Mouse (Mus musculus): ENCODE measurements at regions not wholly inside any gene's neighbourhood (a gene's known extent, or its start where the extent isn't known, plus 50 kb on each side); places are given as distances from the start of the nearest gene placed in this dataset.
A peak's percentile ranks its signal among the peaks of the same experiment; 100 is the strongest.

- DNase-seq (ENCODE audit: low read depth, low spot score), result no peak
Observed at GRCm38 (mm10) chr9:69662394-69662793, 98.3 kb downstream of the Foxb1 start.

DNA sequence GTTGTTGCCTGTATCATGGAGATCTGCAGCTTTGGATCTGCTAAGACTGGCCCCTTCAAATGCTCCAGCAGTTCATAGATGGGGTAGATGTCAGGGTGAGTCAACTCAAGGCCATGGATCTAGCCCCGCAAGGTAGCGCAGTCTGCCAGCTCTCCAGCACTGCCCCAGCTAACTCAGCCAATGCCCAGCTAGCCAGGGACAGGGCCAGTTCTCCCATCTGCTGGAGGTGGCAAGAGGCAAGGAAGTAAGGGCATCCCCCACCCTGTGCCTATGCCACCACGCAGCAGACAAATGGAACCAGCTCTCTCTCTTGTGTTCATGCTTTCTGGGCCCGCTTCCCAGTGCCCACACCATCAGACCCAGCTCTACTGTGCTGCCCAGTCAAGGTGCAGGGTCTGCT lies 102.5 kb downstream of the Foxb1 start:
- DNase-seq (ENCODE audit: low read depth, low spot score), result no peak

- no peak for DNase-seq (ENCODE audit: low read depth, low spot score)
Observed at GRCm38 (mm10) chr9:69656053-69656452, 104.7 kb downstream of the Foxb1 start.

GRCm38 (mm10) chr9:69652106-69652505 lies 108.6 kb downstream of the Foxb1 start:
- DNase-seq (ENCODE audit: low read depth, low spot score), result no peak

DNA sequence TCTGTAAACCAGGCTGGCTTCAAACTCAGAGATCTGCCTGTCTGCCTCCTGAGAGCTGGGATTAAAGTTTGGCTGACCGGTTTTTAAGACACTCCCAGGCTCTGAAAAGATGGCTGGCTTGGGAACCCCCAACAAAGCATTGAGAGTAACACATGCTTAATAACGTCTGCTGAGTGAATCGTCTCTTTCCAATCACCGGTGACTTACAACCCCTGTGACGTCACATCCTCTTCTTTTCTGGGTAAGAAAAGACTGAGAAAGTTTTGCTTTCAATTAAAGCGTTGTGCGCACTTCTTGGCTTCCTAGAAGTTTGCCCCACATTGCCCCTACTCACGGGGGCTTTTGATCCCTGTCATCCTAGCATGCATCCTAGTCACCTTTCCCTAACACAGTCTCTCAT lies 109.1 kb downstream of the Foxb1 start:
- DNase-seq (ENCODE audit: low read depth, low spot score), result no peak

DNA sequence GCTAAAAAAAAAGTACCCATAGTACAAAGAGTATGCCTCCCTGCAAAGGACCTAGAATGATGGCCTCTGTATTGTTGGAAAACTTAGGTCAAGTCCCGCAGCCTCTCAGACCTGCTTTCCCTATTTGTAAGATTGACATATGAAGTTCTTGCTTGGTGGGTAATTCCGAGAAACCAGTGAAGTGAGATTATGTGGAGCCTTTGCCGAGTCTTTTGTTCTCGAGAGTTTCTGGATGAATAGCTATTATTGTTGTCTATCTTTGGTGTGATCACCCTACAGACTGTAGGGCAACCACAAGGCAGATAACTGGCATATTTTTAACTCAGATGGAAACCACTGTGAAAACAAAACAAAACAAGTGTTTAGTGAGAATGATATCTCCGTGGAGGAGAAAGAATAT lies 118.1 kb downstream of the Foxb1 start:
- no peak for DNase-seq (ENCODE audit: low read depth, low spot score)

- DNase-seq (ENCODE audit: low read depth, low spot score), result peak; percentile 81
Observed at GRCm38 (mm10) chr9:69623312-69623711, 137.4 kb downstream of the Foxb1 start.

GRCm38 (mm10) chr9:69621006-69621405 lies 139.7 kb downstream of the Foxb1 start:
- DNase-seq (ENCODE audit: low read depth, low spot score), result peak; percentile 16

DNA sequence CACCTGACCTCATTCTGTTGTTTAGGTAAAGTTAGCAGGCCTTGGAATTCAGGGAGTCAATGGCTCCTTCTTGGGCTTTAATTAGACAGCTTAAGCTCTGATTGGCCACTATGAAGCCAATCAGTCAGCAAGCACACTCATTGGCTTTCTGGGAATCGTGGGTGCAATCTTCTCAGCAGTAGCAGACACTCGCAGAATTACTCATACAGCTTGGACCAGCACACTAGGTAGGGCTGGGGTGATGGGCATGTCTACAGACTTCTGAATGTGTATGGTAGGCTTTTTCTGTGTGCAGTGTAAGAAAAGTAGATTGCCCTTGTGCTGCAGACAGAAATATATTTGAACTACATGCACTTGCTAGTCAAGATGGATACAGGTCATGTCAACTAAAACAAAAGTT lies 143.4 kb downstream of the Foxb1 start:
- no peak for DNase-seq (ENCODE audit: low read depth, low spot score)

DNA sequence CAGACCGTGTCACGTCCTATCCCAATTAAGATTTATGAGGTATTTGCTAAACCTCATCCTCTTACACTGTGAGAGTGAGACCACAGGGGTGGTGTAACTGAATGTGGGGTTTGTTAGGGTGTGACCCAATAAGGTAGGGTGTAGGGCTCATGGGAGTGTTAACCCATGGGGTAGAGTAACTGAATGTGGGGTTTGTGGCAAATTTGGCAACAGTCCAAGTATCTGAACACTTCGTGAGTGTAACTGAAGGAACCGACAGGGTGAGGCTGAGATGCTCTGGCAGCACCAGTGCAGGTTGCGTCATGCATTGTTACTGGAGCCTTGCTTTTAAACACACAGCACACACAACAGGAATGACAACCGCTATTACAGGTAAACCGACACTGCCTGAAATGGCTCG lies 144.1 kb downstream of the Anxa2 start:
- DNase-seq (ENCODE audit: low read depth, low spot score), result no peak

- DNase-seq (ENCODE audit: low read depth, low spot score), result no peak
Observed at GRCm38 (mm10) chr9:69592329-69593062, 139.1 kb downstream of the Anxa2 start.

DNA sequence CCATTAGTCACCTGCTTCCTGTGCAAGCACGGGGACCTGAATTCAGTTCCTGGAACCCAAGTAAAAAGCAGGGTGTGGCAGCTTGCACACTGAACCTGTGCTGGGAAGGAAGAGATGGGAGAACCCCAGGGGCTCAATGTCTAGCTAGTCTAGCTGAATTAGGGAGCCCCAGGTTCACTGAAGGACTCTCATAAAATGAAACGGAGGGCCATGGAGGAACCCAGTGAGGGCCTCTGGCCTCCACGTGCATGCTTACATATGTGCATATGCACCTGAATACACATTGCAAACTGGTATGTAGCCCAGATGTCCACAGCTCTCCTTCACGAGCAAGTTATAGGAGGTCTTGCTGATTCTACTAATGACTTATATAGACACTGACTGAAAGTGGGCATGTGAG lies 135.4 kb downstream of the Anxa2 start:
- no peak for DNase-seq (ENCODE audit: low read depth, low spot score)

DNA sequence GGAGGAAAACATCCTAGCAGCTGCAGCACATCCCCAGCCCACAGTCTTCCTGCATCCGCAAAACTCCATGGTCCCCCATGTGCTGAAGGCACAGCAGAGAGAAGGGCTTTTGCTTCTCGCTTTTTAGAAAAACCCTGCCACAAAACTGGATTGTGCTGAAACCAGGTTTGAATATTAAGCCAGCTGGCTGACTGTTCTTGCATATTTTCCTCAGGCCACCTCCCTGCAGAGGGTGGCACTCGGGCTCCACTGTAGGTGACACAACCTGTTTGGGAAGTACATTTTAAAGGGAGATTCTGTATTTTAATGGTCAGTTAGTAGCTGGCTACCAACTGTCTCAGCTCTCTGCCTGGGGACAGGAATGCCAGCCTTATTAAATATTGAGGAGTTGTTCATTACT lies 133.7 kb downstream of the Anxa2 start:
- no peak for DNase-seq (ENCODE audit: low read depth, low spot score)

DNA sequence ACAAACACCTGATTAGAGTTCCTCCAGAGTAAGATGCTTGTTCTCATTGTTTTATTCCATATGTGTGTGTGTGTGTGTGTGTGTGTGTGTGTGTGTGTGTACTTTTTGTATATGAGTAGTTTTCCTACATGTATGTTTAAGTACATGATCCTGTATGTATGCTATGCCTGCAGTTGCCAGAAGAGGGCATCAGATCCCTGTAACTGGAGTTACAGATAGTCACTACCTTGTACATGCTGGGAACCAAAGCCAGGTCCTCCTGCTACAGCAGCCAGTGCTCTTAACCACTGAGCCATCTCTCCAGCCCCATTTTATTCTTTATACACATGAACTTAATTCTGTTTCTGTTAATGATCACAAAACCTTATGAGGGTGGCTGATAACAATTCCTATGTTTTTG lies 127.8 kb downstream of the Anxa2 start:
- no peak for DNase-seq (ENCODE audit: low read depth, low spot score)

DNA sequence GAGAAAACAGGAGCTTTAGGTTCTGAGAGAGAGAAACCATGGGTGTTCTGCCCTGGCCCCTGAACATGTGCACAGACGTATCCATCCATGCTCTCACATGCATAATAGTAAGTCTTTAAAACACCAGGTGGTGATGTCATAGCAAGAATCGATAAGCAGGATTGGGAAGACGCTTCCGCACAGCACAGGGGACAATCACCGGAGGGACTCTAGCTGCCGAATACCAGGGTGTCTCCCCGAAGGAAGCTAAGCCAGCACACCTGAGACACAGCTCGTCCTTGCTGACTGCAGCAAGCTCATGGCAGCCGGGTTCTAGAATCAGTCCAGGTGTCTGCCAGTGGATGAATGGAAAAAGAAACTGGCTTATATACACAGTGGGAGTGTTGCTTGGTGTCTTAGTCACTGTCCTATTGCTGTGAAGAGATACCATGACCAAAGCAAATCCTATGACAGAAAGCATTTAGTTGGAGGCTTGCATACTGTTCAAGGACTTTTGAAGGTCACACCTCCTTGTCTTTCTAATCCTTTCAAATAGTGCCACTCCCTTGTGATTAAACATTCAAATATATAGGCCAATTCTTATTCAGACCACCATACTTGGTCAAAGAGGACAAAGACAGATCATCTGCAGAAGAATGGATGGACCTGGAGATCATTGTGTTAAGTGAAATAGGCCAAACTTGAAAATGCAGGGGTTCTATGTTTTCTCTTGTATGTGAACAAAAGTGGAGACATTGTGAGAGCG lies 124.4 kb downstream of the Anxa2 start:
- DNase-seq (ENCODE audit: low read depth, low spot score), result no peak

DNA sequence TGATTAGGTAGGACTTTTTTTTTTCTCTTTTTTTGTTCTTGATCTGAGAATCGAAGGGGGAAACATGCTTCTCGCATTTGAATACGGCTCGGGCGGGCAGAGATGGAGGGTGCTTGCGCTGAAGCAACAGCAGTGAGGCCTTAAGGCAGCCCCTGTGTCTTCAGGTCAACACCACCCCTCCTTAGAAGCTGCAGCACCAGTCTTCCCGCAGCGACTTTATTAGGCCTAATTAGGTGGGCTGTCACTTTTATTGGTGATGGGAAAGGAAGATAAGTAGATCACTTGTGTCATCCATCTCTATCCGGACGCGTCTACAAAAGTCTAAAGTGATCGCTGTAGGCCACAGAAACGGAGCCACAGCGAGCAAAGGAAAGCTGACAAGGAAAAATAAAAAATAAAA lies 122.0 kb downstream of the Anxa2 start:
- peak; percentile 29 for DNase-seq (ENCODE audit: low read depth, low spot score)

GRCm38 (mm10) chr9:69568631-69569230 lies 115.3 kb downstream of the Anxa2 start:
- peak; percentile 48 for DNase-seq (ENCODE audit: low read depth, low spot score)

GRCm38 (mm10) chr9:69568222-69568621 lies 114.8 kb downstream of the Anxa2 start:
- DNase-seq (ENCODE audit: low read depth, low spot score), result no peak

DNA sequence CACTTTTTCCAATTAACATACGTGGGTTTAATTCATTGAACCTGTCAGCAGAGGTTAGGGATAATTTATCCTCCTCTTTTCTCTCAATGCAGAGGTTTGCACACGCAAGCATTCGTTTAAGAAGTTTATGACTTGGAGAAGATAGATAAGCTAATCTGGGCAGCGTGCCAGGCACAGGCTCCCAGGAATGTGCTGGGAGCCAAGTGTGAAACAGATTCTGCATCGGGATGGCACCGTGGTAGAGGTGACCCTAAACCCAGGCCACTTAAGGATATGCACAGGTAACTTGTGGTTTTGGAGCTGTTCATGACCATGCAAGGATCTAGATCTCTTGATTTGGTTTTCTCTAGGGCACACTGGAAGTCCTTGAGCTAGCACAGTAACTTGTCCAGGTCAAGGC lies 113.6 kb downstream of the Anxa2 start:
- DNase-seq (ENCODE audit: low read depth, low spot score), result no peak

DNA sequence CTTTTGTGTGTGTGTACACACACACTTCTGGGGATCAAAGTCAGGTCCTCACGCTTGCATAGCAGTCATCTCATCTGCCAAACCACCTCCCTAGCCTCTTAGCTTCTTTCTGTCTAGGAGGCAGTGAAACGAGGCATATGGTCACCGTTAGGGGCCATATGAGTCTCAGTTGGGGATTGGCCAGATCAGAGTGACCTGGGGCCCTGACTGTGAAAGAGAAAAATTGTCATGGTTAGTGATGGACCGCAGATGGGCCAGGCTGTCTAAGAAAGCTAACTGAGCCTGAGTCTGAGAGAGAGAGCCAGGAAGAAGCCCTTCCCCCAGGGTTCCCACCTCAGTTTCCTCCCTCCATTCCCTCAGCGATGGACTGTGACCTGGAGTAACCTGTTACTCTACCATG lies 89.8 kb downstream of the Anxa2 start:
- no peak for DNase-seq (ENCODE audit: low read depth, low spot score)

All from mesoderm, embryonic 11.5 days (tissue).